18 mouse cellular contexts compared by ENCODE assay signal in genomic region chr10:58392435-58392834, GRCm38 (mm10). TPM values are rescaled to one million over a fixed set of nuclear protein-coding genes. Genes with fewer than 3 reads are reported as not detected.
DNase-seq lines count a peak whose midpoint lies in the region; ATAC-seq and TF ChIP-seq lines count a peak whose summit lies in the region.
"Had no signal": no experiment of that assay in that cellular context is flagged by ENCODE, and none has a peak within 500 bp of the region (broad histone marks: within the 10 kb centered on the region; RNA-seq: fewer than 3 reads in every experiment).

No protein-coding gene starts in this region.

- peaks cover 41% of the 10 kb centered on the region for H3K4me1 ChIP-seq in heart, embryonic 11.5 days (ENCODE audit: control insufficient read depth, insufficient read depth, low read length)
- peaks cover 24 to 27% of the 10 kb centered on the region in 2 experiments for H3K4me1 ChIP-seq in liver, embryonic 14.5 days (replicated peaks; ENCODE audit: control insufficient read depth in 2 of 2, insufficient read depth in 2 of 2, low read length in 1 of 2)
- peaks cover 24% of the 10 kb centered on the region for H3K4me1 ChIP-seq in liver, postnatal 0 days (ENCODE audit: insufficient read depth)
- peaks cover 29% of the 10 kb centered on the region for H3K4me1 ChIP-seq in bone marrow macrophage, adult 2 months (ENCODE audit: control insufficient read depth, insufficient read depth, low read length)
- peaks cover 47% of the 10 kb centered on the region for H3K4me1 ChIP-seq in heart, embryonic 15.5 days (replicated peaks)
- H3K4me1 ChIP-seq in hindbrain, embryonic 14.5 days (replicated peaks; ENCODE audit: control insufficient read depth, insufficient read depth, low read length): no peaks in the 10 kb centered on the region
- H3K4me1 ChIP-seq: hindbrain, embryonic 13.5 days had no signal

- WGBS in heart, embryonic 11.5 days (ENCODE audit: insufficient replicate concordance): 43% methylated on average over 4 of the region's 4 CpGs
- WGBS in liver, embryonic 14.5 days (ENCODE audit: insufficient replicate concordance): 23% methylated on average over 4 of the region's 4 CpGs
- 46% methylated on average over 4 of the region's 4 CpGs for WGBS in liver, postnatal 0 days (ENCODE audit: insufficient replicate concordance)
- WGBS in heart, embryonic 15.5 days: 20% methylated on average over 4 of the region's 4 CpGs
- 86% methylated on average over 4 of the region's 4 CpGs for WGBS in hindbrain, embryonic 14.5 days

- TF ChIP-seq EP300 in liver, embryonic 14.5 days (IDR thresholded peaks at IDR 0.05; ENCODE audit: low read depth): no peak
- no peak for TF ChIP-seq EP300 in liver, postnatal 0 days (IDR thresholded peaks at IDR 0.05; ENCODE audit: low read depth)

- intact Hi-C loops in heart, postnatal 36 days (cut with DNase I): no loop called here

- peak overlapping the region; percentile 24; the same call in 1 of the 2 replicates for H3K4me2 ChIP-seq in heart, embryonic 11.5 days
- H3K4me2 ChIP-seq in liver, embryonic 14.5 days (ENCODE audit: low read depth): peak overlapping the region; percentile 45; the same call in 1 of the 2 replicates
- H3K4me2 ChIP-seq in liver, postnatal 0 days (ENCODE audit: low read depth, low read length): no peak overlapping the region
- H3K4me2 ChIP-seq in heart, embryonic 15.5 days: peak overlapping the region; percentile 57
- H3K4me2 ChIP-seq in hindbrain, embryonic 14.5 days (replicated peaks): no peak overlapping the region
- H3K4me2 ChIP-seq: hindbrain, embryonic 13.5 days; midbrain, embryonic 12.5 days had no signal

- H3K9ac ChIP-seq in heart, embryonic 11.5 days (ENCODE audit: low read depth, low read length): no peak overlapping the region
- H3K9ac ChIP-seq in liver, embryonic 14.5 days (replicated peaks): no peak overlapping the region; the same call in 1 of the 2 replicates
- no peak overlapping the region for H3K9ac ChIP-seq in liver, postnatal 0 days (replicated peaks)
- no peak overlapping the region for H3K9ac ChIP-seq in heart, embryonic 15.5 days
- no peak overlapping the region for H3K9ac ChIP-seq in hindbrain, embryonic 14.5 days
- H3K9ac ChIP-seq: hindbrain, embryonic 13.5 days; midbrain, embryonic 12.5 days had no signal

- no peak for DNase-seq in heart, postnatal 36 days
- no peak for DNase-seq in liver, embryonic 14.5 days (ENCODE audit: low read depth in 3 of 3, low spot score in 3 of 3)
- no peak for DNase-seq in liver, postnatal 0 days
- no peak for DNase-seq in retina, postnatal 1 day
- DNase-seq in hindbrain, embryonic 14.5 days (ENCODE audit: low spot score): no peak
- DNase-seq: adrenal gland, postnatal 10 days; cerebellum, adult 8-10 months; gastrocnemius, postnatal 36 days; kidney, postnatal 14 days; layer of hippocampus, adult 9-11 months; lung, adult 2 months; thymus, postnatal 36 days had no signal

- H3K4me3 ChIP-seq in heart, embryonic 11.5 days (ENCODE audit: low read depth, low read length): no peak overlapping the region
- H3K4me3 ChIP-seq in liver, embryonic 14.5 days (ENCODE audit: insufficient read depth in 1 of 2, low read depth in 2 of 2, low read length in 2 of 2): no peak overlapping the region
- H3K4me3 ChIP-seq in liver, postnatal 0 days (ENCODE audit: low read depth, low read length): no peak overlapping the region
- no peak overlapping the region for H3K4me3 ChIP-seq in bone marrow macrophage, adult 2 months (ENCODE audit: insufficient read depth, low read length)
- H3K4me3 ChIP-seq in heart, embryonic 15.5 days: no peak overlapping the region
- no peak overlapping the region for H3K4me3 ChIP-seq in hindbrain, embryonic 14.5 days (replicated peaks; ENCODE audit: low read length)
- H3K4me3 ChIP-seq: hindbrain, embryonic 13.5 days; midbrain, embryonic 12.5 days had no signal

- H3K36me3 ChIP-seq in heart, embryonic 11.5 days (ENCODE audit: control insufficient read depth, insufficient read depth, low read length): no peaks in the 10 kb centered on the region
- no peaks in the 10 kb centered on the region; the same call in 1 of the 2 replicates for H3K36me3 ChIP-seq in liver, embryonic 14.5 days (replicated peaks; ENCODE audit: control insufficient read depth, insufficient read depth, low read depth)
- no peaks in the 10 kb centered on the region; the same call in 1 of the 2 replicates for H3K36me3 ChIP-seq in liver, postnatal 0 days (replicated peaks; ENCODE audit: insufficient read depth, low read length)
- no peaks in the 10 kb centered on the region for H3K36me3 ChIP-seq in heart, embryonic 15.5 days
- H3K36me3 ChIP-seq in hindbrain, embryonic 14.5 days (replicated peaks; ENCODE audit: control insufficient read depth, insufficient read depth): no peaks in the 10 kb centered on the region; the same call in 1 of the 2 replicates
- H3K36me3 ChIP-seq: hindbrain, embryonic 13.5 days; midbrain, embryonic 12.5 days had no signal

- H3K27me3 ChIP-seq in heart, embryonic 11.5 days (ENCODE audit: control insufficient read depth, insufficient read depth, low read length): no peaks in the 10 kb centered on the region
- no peaks in the 10 kb centered on the region for H3K27me3 ChIP-seq in liver, embryonic 14.5 days (ENCODE audit: control insufficient read depth, insufficient read depth, low read length)
- H3K27me3 ChIP-seq in liver, postnatal 0 days (ENCODE audit: insufficient read depth, low read length): no peaks in the 10 kb centered on the region
- H3K27me3 ChIP-seq in heart, embryonic 15.5 days: no peaks in the 10 kb centered on the region
- no peaks in the 10 kb centered on the region for H3K27me3 ChIP-seq in hindbrain, embryonic 14.5 days (ENCODE audit: control insufficient read depth, insufficient read depth, low read length)
- H3K27me3 ChIP-seq: hindbrain, embryonic 13.5 days; midbrain, embryonic 12.5 days had no signal

- no peak for ATAC-seq in heart, embryonic 11.5 days (replicated peaks; ENCODE audit: insufficient number of reproducible peaks, low FRiP score, low TSS enrichment)
- no peak for ATAC-seq in liver, embryonic 14.5 days (ENCODE audit: insufficient read depth)
- no peak for ATAC-seq in liver, postnatal 0 days
- ATAC-seq in heart, embryonic 15.5 days (replicated peaks; ENCODE audit: insufficient number of reproducible peaks, insufficient read depth, low FRiP score, low read depth): no peak
- ATAC-seq in hindbrain, embryonic 14.5 days (ENCODE audit: low FRiP score): no peak
- ATAC-seq: forebrain, embryonic 16.5 days had no signal

- no peaks in the 10 kb centered on the region for H3K9me3 ChIP-seq in heart, embryonic 11.5 days (replicated peaks; ENCODE audit: control insufficient read depth, low read length)
- H3K9me3 ChIP-seq in liver, embryonic 14.5 days (ENCODE audit: control insufficient read depth, low read length): no peaks in the 10 kb centered on the region
- no peaks in the 10 kb centered on the region for H3K9me3 ChIP-seq in liver, postnatal 0 days (ENCODE audit: low read length)
- H3K9me3 ChIP-seq in heart, embryonic 15.5 days (replicated peaks): no peaks in the 10 kb centered on the region
- H3K9me3 ChIP-seq in hindbrain, embryonic 14.5 days (ENCODE audit: control insufficient read depth, low read length): no peaks in the 10 kb centered on the region
- H3K9me3 ChIP-seq: hindbrain, embryonic 13.5 days; midbrain, embryonic 12.5 days had no signal

- no peak for TF ChIP-seq POLR2A in bone marrow macrophage, adult 2 months (IDR thresholded peaks at IDR 0.05; ENCODE audit: borderline replicate concordance, low read depth, low read length)

- TF ChIP-seq CTCF in liver, embryonic 14.5 days (IDR thresholded peaks at IDR 0.05; ENCODE audit: low read depth): no peak
- no peak for TF ChIP-seq CTCF in liver, postnatal 0 days (IDR thresholded peaks at IDR 0.05; ENCODE audit: low read depth)
- TF ChIP-seq CTCF in bone marrow macrophage, adult 2 months (IDR thresholded peaks at IDR 0.05; ENCODE audit: low read depth, low read length): no peak

- peak overlapping the region; percentile 90; the same call in 1 of the 2 replicates for H3K27ac ChIP-seq in heart, embryonic 11.5 days (ENCODE audit: low read depth, low read length)
- H3K27ac ChIP-seq in liver, embryonic 14.5 days: no peak overlapping the region
- H3K27ac ChIP-seq in liver, postnatal 0 days (ENCODE audit: low read depth): no peak overlapping the region
- peak overlapping the region; percentile 20 for H3K27ac ChIP-seq in bone marrow macrophage, adult 2 months (ENCODE audit: insufficient read depth, low read depth, low read length)
- H3K27ac ChIP-seq in heart, embryonic 15.5 days: peak overlapping the region; percentile 93
- no peak overlapping the region for H3K27ac ChIP-seq in hindbrain, embryonic 14.5 days
- H3K27ac ChIP-seq: hindbrain, embryonic 13.5 days; midbrain, embryonic 12.5 days had no signal

RNA-seq across cellular contexts. Expression of gene Ranbp2, which starts 54.3 kb away (rescaled TPM):
- polyA plus RNA-seq in heart, embryonic 11.5 days (2014; fragmentation: Nextera tagmentation; extraction: Ambion mirVana): 21.9 and 35.5 TPM in 2 replicates
- total RNA-seq in heart, postnatal 36 days (2021): 10 to 100 TPM; 45.1 to 54.4 TPM
- 6.1 and 11.1 TPM in 2 replicates for polyA plus RNA-seq in liver, embryonic 14.5 days (2012; rRNA removed)
- 27.2 and 27.3 TPM in 2 replicates for polyA plus RNA-seq in liver, embryonic 14.5 days (2014; fragmentation: Nextera tagmentation; extraction: Ambion mirVana)
- polyA plus RNA-seq in liver, postnatal 0 days (2015; fragmentation: Nextera tagmentation; extraction: Ambion mirVana): 8.7 and 9.6 TPM in 2 replicates
- polyA plus RNA-seq in bone marrow macrophage, adult 2 months (2012; ENCODE audit: insufficient read depth, insufficient read length, missing spikeins): 38.0 and 42.2 TPM in 2 replicates
- 14.9 and 15.5 TPM in 2 replicates for polyA plus RNA-seq in heart, embryonic 15.5 days (2015; fragmentation: Nextera tagmentation; extraction: Ambion mirVana)
- 23.6 and 27.0 TPM in 2 replicates for polyA plus RNA-seq in hindbrain, embryonic 14.5 days (2014; fragmentation: Nextera tagmentation; extraction: Ambion mirVana)

Comparison
In these comparisons a context has a peak if more than half of its experiments do, and no peak if none do; other contexts are left out.
1. H3K4me2 ChIP-seq: peak in heart, embryonic 11.5 days (single experiment), liver, embryonic 14.5 days (single experiment) and heart, embryonic 15.5 days (single experiment); none in liver, postnatal 0 days (single experiment) and hindbrain, embryonic 14.5 days (single experiment).
2. H3K27ac ChIP-seq: peak in heart, embryonic 11.5 days (single experiment), bone marrow macrophage, adult 2 months (single experiment) and heart, embryonic 15.5 days (single experiment); none in liver, embryonic 14.5 days (single experiment), liver, postnatal 0 days (single experiment) and hindbrain, embryonic 14.5 days (single experiment).